Mouse (Mus musculus) gonadal fat pad, adult 2 months (tissue): ENCODE results near the gene Flrt2. TPM values are rescaled to one million over a fixed set of nuclear protein-coding genes. Genes with fewer than 3 reads are reported as not detected.

Experiments used
- DNase-seq: peaks from one replicate; pipeline ENCODE4 v3.0.0-alpha.2; 2012; ENCODE audit warnings: low read depth
- polyA plus RNA-seq: library from polyadenylated mRNA; depleted of rRNA; stranded (reverse); fragments of >200 nt; gene quantifications from 2 replicates; pipeline ENCODE4 v1.2.3, GENCODE M21; 2012

Flrt2 gene
- polyA plus RNA-seq, 1 experiment = 5.2 TPM

GRCm38 (mm10) chr12:95734075-95734474 is 42.0 kb downstream of the Flrt2 start:
- DNase-seq = no peak

GRCm38 (mm10) chr12:95737571-95737970 is 45.5 kb downstream of the Flrt2 start:
- DNase-seq = no peak

- no peak for DNase-seq
Measured at GRCm38 (mm10) chr12:95738031-95738430, 46.0 kb downstream of the Flrt2 start.

GRCm38 (mm10) chr12:95738491-95739135 is 46.6 kb downstream of the Flrt2 start:
- DNase-seq = no peak

GRCm38 (mm10) chr12:95739739-95740138 is 47.7 kb downstream of the Flrt2 start:
- no peak for DNase-seq

GRCm38 (mm10) chr12:95741296-95741695 is 49.3 kb downstream of the Flrt2 start:
- no peak for DNase-seq

GRCm38 (mm10) chr12:95744307-95744706 is 52.3 kb downstream of the Flrt2 start:
- DNase-seq = no peak

- DNase-seq = no peak
Measured at GRCm38 (mm10) chr12:95746856-95747579, 55.0 kb downstream of the Flrt2 start.

GRCm38 (mm10) chr12:95748760-95749159 is 56.7 kb downstream of the Flrt2 start:
- DNase-seq = no peak

GRCm38 (mm10) chr12:95749248-95749647 is 57.2 kb downstream of the Flrt2 start:
- DNase-seq = no peak

- peak; percentile 27 for DNase-seq
Measured at GRCm38 (mm10) chr12:95759212-95759746, 67.3 kb downstream of the Flrt2 start.

- DNase-seq = no peak
Measured at GRCm38 (mm10) chr12:95765255-95765654, 73.2 kb downstream of the Flrt2 start.

GRCm38 (mm10) chr12:95769041-95769440 is 77.0 kb downstream of the Flrt2 start:
- no peak for DNase-seq

- DNase-seq = no peak
Measured at GRCm38 (mm10) chr12:95770251-95770650, 78.2 kb downstream of the Flrt2 start.

- DNase-seq = no peak
Measured at GRCm38 (mm10) chr12:95790146-95790545, 98.1 kb downstream of the Flrt2 start.

GRCm38 (mm10) chr12:95816660-95817059 is 124.6 kb downstream of the Flrt2 start:
- DNase-seq = no peak
